Mouse (Mus musculus) kidney, postnatal 0 days (tissue): Measurements from ENCODE around the gene E030018B13Rik. TPM values are rescaled to one million over a fixed set of nuclear protein-coding genes. Genes with fewer than 3 reads are reported as not detected.

Experiments
- ATAC-seq: fragments of 200-750 bp; cut with Nextera tagmentation; replicated peaks from 2 replicates; pipeline ENCODE4 v1.8.0; 2017; ENCODE audit warnings: low read depth, moderate number of reproducible peaks, moderate TSS enrichment, moderate library complexity; ENCODE audit not compliant: low FRiP score
- DNase-seq: peaks from one replicate; pipeline ENCODE4 v3.0.0-alpha.2; 2016; ENCODE audit warnings: low spot score
- H3K27ac ChIP-seq: fragments of 300-500 bp; sonication (generic); 2 replicates; pipeline ENCODE4 v1.5.1; 2014; ENCODE audit warnings: mild to moderate bottlenecking
- H3K27me3 ChIP-seq: fragments of 300-500 bp; sonication (generic); 2 replicates; pipeline ENCODE4 v1.6.1; 2014; ENCODE audit warnings: low read length, mixed read lengths; ENCODE audit not compliant: insufficient read depth
- H3K36me3 ChIP-seq: fragments of 300-500 bp; sonication (generic); 2 replicates; pipeline ENCODE4 v1.6.1; 2014; ENCODE audit warnings: low read length, mixed read lengths; ENCODE audit not compliant: insufficient read depth
- H3K4me1 ChIP-seq: fragments of 300-500 bp; sonication (generic); replicated peaks from 2 replicates; pipeline ENCODE4 v1.6.1; 2014; ENCODE audit warnings: antibody characterized with exemption, low read length, mixed read lengths; ENCODE audit not compliant: insufficient read depth
- H3K4me2 ChIP-seq: fragments of 300-500 bp; sonication (generic); 2 replicates; pipeline ENCODE4 v1.6.1; 2014; ENCODE audit warnings: mild to moderate bottlenecking, low read length, moderate library complexity, mixed read lengths
- H3K4me3 ChIP-seq: fragments of 300-500 bp; sonication (generic); replicated peaks from 2 replicates; pipeline ENCODE4 v1.5.1; 2014; ENCODE audit warnings: low read depth, low read length
- H3K9ac ChIP-seq: fragments of 300-500 bp; sonication (generic); 2 replicates; pipeline ENCODE4 v1.6.1; 2014; ENCODE audit warnings: low read depth, low read length
- H3K9me3 ChIP-seq: fragments of 300-500 bp; sonication (generic); replicated peaks from 2 replicates; pipeline ENCODE4 v1.6.1; 2016; ENCODE audit warnings: low read length, inconsistent platforms, mixed read lengths
- CTCF ChIP-seq: IDR thresholded peaks from 2 replicates; pipeline ENCODE4 v1.5.1; 2016; ENCODE audit warnings: antibody characterized with exemption, low read depth, mild to moderate bottlenecking, moderate library complexity
- WGBS: fragments of 180-500 bp; shearing (Covaris S2); extraction: QIAGEN DNeasy Blood & Tissue Kit; methylation state at CpG from one replicate; pipeline ENCODE4 v1.1.7; 2014; 5-methylcytosine and 5-hydroxymethylcytosine counted together
- polyA plus RNA-seq: library from polyadenylated mRNA; unstranded; fragments of >200 nt; fragmentation: Nextera tagmentation; extraction: Ambion mirVana; gene quantifications from 2 replicates; pipeline ENCODE4 v1.2.1, GENCODE M21; 2015

The E030018B13Rik gene
- polyA plus RNA-seq, 1 experiment from 2014 or later: not detected

DNA sequence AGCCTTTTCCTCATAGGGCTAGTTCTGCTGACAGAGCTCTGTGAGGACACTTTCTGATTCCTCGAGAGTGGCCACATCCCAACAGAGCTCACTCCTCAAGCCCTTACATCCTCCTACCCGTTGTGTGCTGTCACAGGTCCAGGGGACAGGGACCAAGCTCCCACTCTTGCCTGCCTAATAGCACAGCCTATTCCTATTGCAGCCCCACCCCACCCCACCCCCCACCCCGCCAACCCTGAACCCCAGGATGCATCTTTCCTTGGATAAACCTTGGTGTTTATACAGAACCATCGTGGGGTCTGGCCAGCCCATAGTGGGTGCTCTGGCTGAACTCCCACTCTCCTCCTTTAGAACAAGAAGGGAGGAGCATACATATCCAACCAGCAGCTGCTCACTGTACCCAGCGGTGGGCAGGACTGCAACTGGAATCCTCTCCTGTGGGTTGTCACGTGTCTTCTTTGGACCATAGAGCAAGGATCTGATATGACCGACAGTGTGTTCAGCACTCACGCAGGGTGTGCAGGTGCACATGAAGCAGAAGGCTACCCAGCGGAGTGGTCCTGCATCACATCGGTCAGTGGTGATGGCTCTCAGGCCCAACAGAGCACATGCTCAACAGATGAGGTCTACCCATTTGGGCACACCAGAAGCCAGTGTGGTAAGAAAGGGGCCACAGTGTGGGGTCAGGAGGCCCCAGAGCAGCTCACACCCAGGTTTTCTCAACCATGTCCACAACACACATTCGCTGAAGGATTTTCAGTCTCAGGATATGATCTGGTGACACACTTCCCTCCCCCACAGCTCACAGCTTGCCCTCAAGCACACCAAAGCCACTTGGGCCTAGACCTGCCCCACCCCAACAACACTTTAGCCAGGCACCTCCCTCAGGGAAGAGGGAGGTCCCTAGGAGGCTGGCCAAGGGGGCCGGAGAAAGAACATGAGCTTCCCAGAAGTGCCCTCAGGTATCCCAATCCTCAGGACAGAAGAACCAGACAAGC lies 2.4 kb downstream of the E030018B13Rik start:
- Histone ChIP-seq H3K9me3 (no peaks in the 10 kb centered on the region), H3K9ac (no peak overlapping the region), H3K4me2 (no peak overlapping the region), H3K36me3 (0 out of 2 replicates have a peak, but pooled peaks cover 2% of the 10 kb centered on the region), H3K4me3 (no peak overlapping the region), H3K27ac (0 out of 2 replicates have a peak overlapping the region, but pooled peaks have one; percentile 48), H3K4me1 (peaks cover 35% of the 10 kb centered on the region), H3K27me3 (no peaks in the 10 kb centered on the region)
- 74% methylated on average over 12 of the region's 12 CpGs for WGBS
- DNase-seq (no peak), ATAC-seq (no peak)
- TF ChIP-seq CTCF: no peak

DNA sequence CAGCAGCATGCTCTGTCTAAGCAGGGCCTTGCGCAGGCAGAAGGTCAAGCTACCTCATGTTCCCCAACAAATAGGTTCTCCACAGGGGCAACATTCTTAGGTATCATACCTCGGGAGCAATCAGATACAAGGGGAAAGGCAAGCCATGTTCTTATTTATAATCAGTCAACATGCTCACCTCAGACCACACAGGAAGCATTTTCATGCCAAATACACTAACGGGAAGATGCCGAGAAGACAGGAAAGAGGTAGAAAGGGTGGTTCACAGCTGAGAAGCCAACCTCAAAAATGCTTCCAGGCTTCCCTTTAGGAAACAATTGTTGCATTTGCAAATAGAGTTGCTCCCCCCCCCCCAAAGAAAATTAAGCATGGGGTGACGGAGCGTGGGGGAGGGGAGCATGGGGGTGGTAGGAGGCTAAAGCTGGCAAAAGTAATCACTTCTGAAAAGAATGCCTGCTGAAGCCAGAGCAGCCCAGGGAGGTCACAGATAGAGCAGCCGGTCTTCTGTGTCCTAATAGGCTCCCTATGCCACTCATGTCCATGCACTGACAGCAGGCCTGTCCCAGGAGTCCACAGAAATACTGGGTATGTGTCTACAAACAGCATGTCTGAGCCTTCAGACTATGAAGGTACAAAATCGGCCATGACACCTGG lies 5.4 kb downstream of the E030018B13Rik start:
- H3K9ac ChIP-seq: no peak overlapping the region
- DNase-seq (no peak), ATAC-seq (no peak)
- no peak for TF ChIP-seq CTCF
- no peak overlapping the region for H3K4me2 ChIP-seq
- 56% methylated on average over 8 of the region's 8 CpGs for WGBS
- H3K36me3 ChIP-seq: 0 out of 2 replicates have a peak, but pooled peaks cover 2% of the 10 kb centered on the region
- H3K9me3 ChIP-seq: no peaks in the 10 kb centered on the region
- no peak overlapping the region for H3K4me3 ChIP-seq
- peaks cover 47% of the 10 kb centered on the region for H3K4me1 ChIP-seq
- H3K27ac ChIP-seq: no peak overlapping the region
- H3K27me3 ChIP-seq: no peaks in the 10 kb centered on the region

DNA sequence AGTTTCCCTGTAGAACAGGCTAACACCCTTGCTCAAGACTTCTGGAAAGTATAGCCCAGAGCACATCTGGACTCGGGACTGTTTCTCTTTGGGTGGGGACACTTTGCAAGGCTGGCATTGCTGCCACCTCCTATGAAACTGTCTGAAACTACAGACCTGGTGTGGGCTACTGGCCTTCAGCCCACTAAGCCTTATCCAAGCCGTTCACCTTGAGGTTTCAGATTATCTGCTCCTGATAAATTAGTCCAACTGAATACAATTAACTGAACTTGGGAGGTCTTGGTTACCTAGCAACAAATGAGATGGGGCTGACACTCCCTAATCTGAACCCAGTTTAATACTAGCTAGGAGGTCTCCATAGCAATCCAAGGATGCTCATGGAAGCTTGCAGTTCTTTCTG lies 5.9 kb downstream of the E030018B13Rik start:
- Histone ChIP-seq H3K4me3 (no peak overlapping the region), H3K9ac (no peak overlapping the region), H3K27me3 (no peaks in the 10 kb centered on the region), H3K4me2 (no peak overlapping the region), H3K27ac (no peak overlapping the region), H3K9me3 (no peaks in the 10 kb centered on the region), H3K36me3 (0 out of 2 replicates have a peak, but pooled peaks cover 2% of the 10 kb centered on the region), H3K4me1 (peaks cover 47% of the 10 kb centered on the region)
- no peak for TF ChIP-seq CTCF
- no peak for ATAC-seq
- DNase-seq: no peak
- WGBS: 65% methylated on average over 2 of the region's 2 CpGs

DNA sequence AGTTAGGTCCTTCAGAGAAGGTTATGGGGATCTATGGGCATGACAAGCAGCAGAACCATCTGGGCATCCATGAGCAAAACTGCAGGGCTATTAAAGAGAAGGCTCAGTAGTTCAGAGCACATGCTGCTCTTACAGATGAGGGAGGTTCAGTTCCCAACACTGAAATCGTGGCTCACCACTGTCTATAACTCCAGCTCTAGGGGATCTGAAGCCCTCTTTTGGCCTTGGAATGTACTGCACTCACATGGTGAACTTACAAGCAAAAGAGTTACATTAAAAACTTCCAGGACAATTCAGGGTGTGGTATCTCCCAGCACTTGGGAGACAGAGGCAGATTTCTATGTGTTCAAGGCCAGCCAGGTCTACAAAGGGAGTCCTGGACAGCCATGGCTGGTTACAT lies 6.3 kb downstream of the E030018B13Rik start:
- Histone ChIP-seq H3K9me3 (no peaks in the 10 kb centered on the region), H3K36me3 (0 out of 2 replicates have a peak, but pooled peaks cover 2% of the 10 kb centered on the region), H3K4me1 (peaks cover 47% of the 10 kb centered on the region), H3K4me2 (no peak overlapping the region), H3K4me3 (no peak overlapping the region), H3K27me3 (no peaks in the 10 kb centered on the region), H3K9ac (no peak overlapping the region), H3K27ac (no peak overlapping the region)
- no peak for TF ChIP-seq CTCF
- ATAC-seq (no peak), DNase-seq (no peak)
- WGBS: 97% methylated on average over 1 of the region's 1 CpGs

DNA sequence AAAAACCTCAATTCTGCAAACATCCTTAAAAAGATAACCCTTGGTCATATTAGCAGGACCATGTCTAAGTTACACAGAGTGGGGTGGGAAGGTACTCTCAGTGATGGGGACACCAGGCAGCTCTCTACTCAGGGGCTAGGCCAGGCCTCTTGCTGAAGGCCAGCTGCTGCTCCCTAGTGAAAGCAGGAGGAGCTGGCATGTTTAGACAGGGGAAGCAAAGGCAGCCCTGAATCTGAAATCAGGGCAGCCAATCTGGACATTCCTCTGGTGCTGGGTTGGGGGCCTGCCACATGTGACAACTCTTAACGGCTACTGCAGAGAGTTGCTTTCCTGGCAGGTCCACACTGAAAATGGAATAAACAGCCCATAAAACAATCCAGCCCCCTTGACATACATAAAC lies 7.5 kb downstream of the E030018B13Rik start:
- no peak for TF ChIP-seq CTCF
- 9% methylated on average over 1 of the region's 1 CpGs for WGBS
- H3K27me3 ChIP-seq: no peaks in the 10 kb centered on the region
- H3K4me2 ChIP-seq: 0 out of 2 replicates have a peak overlapping the region, but pooled peaks have one; percentile 33
- no peaks in the 10 kb centered on the region for H3K9me3 ChIP-seq
- DNase-seq (no peak), ATAC-seq (no peak)
- no peak overlapping the region for H3K4me3 ChIP-seq
- peak overlapping the region; percentile 71 for H3K27ac ChIP-seq
- no peak overlapping the region for H3K9ac ChIP-seq
- H3K36me3 ChIP-seq: 0 out of 2 replicates have a peak, but pooled peaks cover 2% of the 10 kb centered on the region
- peaks cover 39% of the 10 kb centered on the region for H3K4me1 ChIP-seq

DNA sequence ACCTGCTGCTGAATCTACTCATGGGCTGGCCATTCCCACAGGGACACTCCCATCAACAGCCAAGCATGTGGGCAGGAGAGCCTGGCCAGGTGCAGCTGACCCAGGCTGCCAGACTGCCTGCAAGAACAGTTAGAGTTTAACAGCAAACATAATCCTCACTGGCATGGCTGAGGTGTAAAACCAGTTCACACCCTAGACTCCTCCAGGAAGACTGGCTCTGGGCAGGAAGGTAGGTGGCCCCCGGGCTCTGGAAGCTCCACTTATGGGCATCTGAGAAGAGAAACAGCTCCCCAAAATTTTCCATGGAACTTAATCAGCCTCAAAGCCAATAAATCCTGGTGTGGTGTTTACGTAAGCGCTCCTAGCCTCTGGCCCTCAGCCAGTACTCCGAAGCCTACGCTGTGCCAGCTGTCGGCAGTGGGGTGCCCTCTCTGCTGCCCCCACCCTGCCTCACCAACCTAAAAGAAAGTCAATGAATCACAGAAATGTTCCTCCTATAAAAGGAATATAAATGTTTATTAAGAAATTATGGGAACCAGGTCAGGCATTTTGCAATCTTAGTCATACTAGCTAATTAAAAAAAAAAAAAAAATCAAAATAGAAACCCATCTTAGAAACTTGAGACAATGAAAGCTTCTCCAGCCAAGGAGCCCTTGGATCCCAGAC lies 8.2 kb downstream of the E030018B13Rik start:
- TF ChIP-seq CTCF: no peak; the same call in 1 of the 2 replicates
- WGBS: 5% methylated on average over 6 of the region's 6 CpGs
- Histone ChIP-seq H3K9me3 (no peaks in the 10 kb centered on the region), H3K4me1 (peaks cover 33% of the 10 kb centered on the region), H3K36me3 (no peaks in the 10 kb centered on the region), H3K27ac (peak overlapping the region; percentile 71), H3K4me2 (peak overlapping the region; percentile 33), H3K27me3 (no peaks in the 10 kb centered on the region), H3K9ac (no peak overlapping the region), H3K4me3 (no peak overlapping the region)
- DNase-seq (peak; percentile 88), ATAC-seq (peak; percentile 70)
